Mouse (Mus musculus) forebrain, embryonic 12.5 days (tissue): ENCODE results near the gene Smim27. TPM values are rescaled to one million over a fixed set of nuclear protein-coding genes. Genes with fewer than 3 reads are reported as not detected.

Experiments
- ATAC-seq: fragments of 200-750 bp; cut with Nextera tagmentation; 2 replicates; pipeline ENCODE4 v1.8.0; 2017; ENCODE audit warnings: moderate TSS enrichment; ENCODE audit not compliant: low FRiP score
- H3K27ac ChIP-seq: fragments of 300-500 bp; sonication (generic); 2 replicates; pipeline ENCODE4 v1.5.1; 2016; ENCODE audit warnings: mild to moderate bottlenecking
- H3K27me3 ChIP-seq: fragments of 300-500 bp; sonication (generic); 2 replicates; pipeline ENCODE4 v1.6.1; 2016; ENCODE audit warnings: mild to moderate bottlenecking
- H3K36me3 ChIP-seq: fragments of 300-500 bp; sonication (generic); replicated peaks from 2 replicates; pipeline ENCODE4 v1.6.1; 2016; ENCODE audit warnings: mild to moderate bottlenecking
- H3K4me1 ChIP-seq: fragments of 300-500 bp; sonication (generic); 2 replicates; pipeline ENCODE4 v1.6.1; 2016
- H3K4me2 ChIP-seq: fragments of 300-500 bp; sonication (generic); 2 replicates; pipeline ENCODE4 v1.6.1; 2016; ENCODE audit warnings: mild to moderate bottlenecking, moderate library complexity
- H3K4me3 ChIP-seq: fragments of 300-500 bp; sonication (generic); replicated peaks from 2 replicates; pipeline ENCODE4 v1.5.1; 2016; ENCODE audit warnings: mild to moderate bottlenecking
- H3K9ac ChIP-seq: fragments of 300-500 bp; sonication (generic); 2 replicates; pipeline ENCODE4 v1.6.1; 2016; ENCODE audit warnings: mild to moderate bottlenecking
- H3K9me3 ChIP-seq: fragments of 300-500 bp; sonication (generic); 2 replicates; pipeline ENCODE4 v1.6.1; 2016
- WGBS: fragments of 180-500 bp; shearing (Covaris S2); methylation state at CpG from one replicate; pipeline ENCODE4 v1.1.7; 2016; 5-methylcytosine and 5-hydroxymethylcytosine counted together
- polyA plus RNA-seq: library from polyadenylated mRNA; unstranded; fragments of >200 nt; fragmentation: Nextera tagmentation; extraction: Ambion mirVana; gene quantifications from 2 replicates; pipeline ENCODE4 v1.2.1, GENCODE M21; 2016

Smim27 gene
- polyA plus RNA-seq, 1 experiment from 2014 or later = 32.7 TPM

GRCm38 (mm10) chr4:40310796-40311383 lies 41.5 kb downstream of the Smim27 start:
- Histone ChIP-seq H3K27ac (no peak overlapping the region), H3K4me2 (no peak overlapping the region), H3K9me3 (no peaks in the 10 kb centered on the region), H3K9ac (no peak overlapping the region), H3K27me3 (no peaks in the 10 kb centered on the region), H3K36me3 (no peaks in the 10 kb centered on the region), H3K4me3 (no peak overlapping the region), H3K4me1 (no peaks in the 10 kb centered on the region)
- ATAC-seq = no peak
- 83% methylated on average over 11 of the region's 11 CpGs for WGBS

GRCm38 (mm10) chr4:40312213-40312612 lies 42.8 kb downstream of the Smim27 start:
- H3K4me3 ChIP-seq = no peak overlapping the region
- no peak for ATAC-seq
- no peaks in the 10 kb centered on the region for H3K4me1 ChIP-seq
- 87% methylated on average over 1 of the region's 1 CpGs for WGBS
- H3K9ac ChIP-seq = no peak overlapping the region
- no peak overlapping the region for H3K27ac ChIP-seq
- no peaks in the 10 kb centered on the region for H3K27me3 ChIP-seq
- no peaks in the 10 kb centered on the region for H3K36me3 ChIP-seq
- H3K4me2 ChIP-seq = no peak overlapping the region
- H3K9me3 ChIP-seq = no peaks in the 10 kb centered on the region

- ATAC-seq = no peak
- H3K4me1 ChIP-seq = no peaks in the 10 kb centered on the region
- WGBS = 82% methylated on average over 6 of the region's 6 CpGs
- no peak overlapping the region for H3K27ac ChIP-seq
- H3K4me3 ChIP-seq = no peak overlapping the region
- no peak overlapping the region for H3K9ac ChIP-seq
- H3K27me3 ChIP-seq = no peaks in the 10 kb centered on the region
- no peaks in the 10 kb centered on the region for H3K9me3 ChIP-seq
- H3K36me3 ChIP-seq = no peaks in the 10 kb centered on the region
- no peak overlapping the region for H3K4me2 ChIP-seq
Observed at GRCm38 (mm10) chr4:40313026-40313425, 43.6 kb downstream of the Smim27 start.

DNA sequence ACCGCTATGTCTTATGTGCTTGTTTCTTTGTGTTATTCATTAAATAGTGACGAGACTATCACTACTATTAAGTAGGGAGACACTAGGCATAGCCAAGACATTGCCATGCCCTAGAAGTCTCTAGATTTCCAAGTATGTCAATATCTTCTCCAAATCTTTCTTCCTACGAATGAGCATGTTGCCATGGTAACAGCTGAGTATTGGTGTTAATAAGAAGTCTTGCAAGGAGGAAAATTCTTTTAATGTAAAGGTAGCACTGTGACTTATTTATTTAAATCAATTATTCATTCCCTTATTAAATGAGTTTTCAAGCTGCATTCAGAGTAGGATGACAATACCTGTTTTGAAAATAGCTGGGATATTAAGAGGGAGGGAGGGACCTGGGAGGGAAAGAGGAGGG lies 48.0 kb downstream of the Smim27 start:
- Histone ChIP-seq H3K4me2 (no peak overlapping the region), H3K9me3 (no peaks in the 10 kb centered on the region), H3K36me3 (no peaks in the 10 kb centered on the region), H3K27ac (no peak overlapping the region), H3K27me3 (no peaks in the 10 kb centered on the region), H3K9ac (no peak overlapping the region), H3K4me1 (no peaks in the 10 kb centered on the region), H3K4me3 (no peak overlapping the region)
- ATAC-seq = no peak
- WGBS = 80% methylated on average over 3 of the region's 3 CpGs

Other genes starting within 250 kb of the Smim27 start
- gene Aco1, start 126.5 kb upstream of the Smim27 start, polyA plus RNA-seq = 60.8 and 63.9 TPM in 2 replicates
- 2.7 and 4.2 TPM in 2 replicates for gene Ddx58, start 29.8 kb upstream of the Smim27 start, polyA plus RNA-seq
- 51.4 and 53.7 TPM in 2 replicates for gene Topors, start 271 bp downstream of the Smim27 start, polyA plus RNA-seq
- gene Ndufb6, start 9.8 kb downstream of the Smim27 start, polyA plus RNA-seq = 272 and 275 TPM in 2 replicates
- gene Tmem215, start 202.6 kb downstream of the Smim27 start, polyA plus RNA-seq = 0.19 and 0.38 TPM in 2 replicates